Mouse (Mus musculus) adrenal gland, adult 18-20 months (tissue): Measurements from ENCODE around the gene Lsamp. TPM values are rescaled to one million over a fixed set of nuclear protein-coding genes. Genes with fewer than 3 reads are reported as not detected.
"Not testable (repeated sequence)": the region's sequence is repeated elsewhere in the genome, so short reads cannot be mapped to it uniquely, and the experiment has no call there.

ENCODE experiments used
- DNase-seq, 2 experiments: peaks; one replicate each; pipeline ENCODE4 v3.0.0; 2021 to 2022; ENCODE audit warnings: low spot score in 2 of 2
- total RNA-seq, 2 experiments: library from RNA; stranded (reverse); gene quantifications; 1 replicate in 1 of 2; 2 replicates in 1 of 2; pipeline ENCODE4 v1.2.3; 2021

Lsamp gene
- total RNA-seq, 2 experiments from 2014 or later = 5.9 to 9.4 TPM

- DNase-seq = no peak
Observed at GRCm38 (mm10) chr16:41903654-41904053, 1919.5 kb downstream of the Lsamp start.

- DNase-seq = no peak
Observed at GRCm38 (mm10) chr16:41912584-41913193, 1928.5 kb downstream of the Lsamp start.

GRCm38 (mm10) chr16:41913346-41913745 lies 1929.2 kb downstream of the Lsamp start:
- DNase-seq = no peak

- DNase-seq = no peak
Observed at GRCm38 (mm10) chr16:41916342-41916741, 1932.2 kb downstream of the Lsamp start.

- no peak for DNase-seq
Observed at GRCm38 (mm10) chr16:41917057-41917821, 1933.1 kb downstream of the Lsamp start.

GRCm38 (mm10) chr16:41929546-41929945 lies 1945.4 kb downstream of the Lsamp start:
- no peak for DNase-seq

GRCm38 (mm10) chr16:41935701-41936100 lies 1951.5 kb downstream of the Lsamp start:
- DNase-seq = no peak

GRCm38 (mm10) chr16:41936908-41937595 lies 1952.9 kb downstream of the Lsamp start:
- DNase-seq = no peak

- DNase-seq = no peak
Observed at GRCm38 (mm10) chr16:41937596-41937990, 1953.4 kb downstream of the Lsamp start.

- DNase-seq = no peak
Observed at GRCm38 (mm10) chr16:41938258-41938657, 1954.1 kb downstream of the Lsamp start.

- DNase-seq = no peak
Observed at GRCm38 (mm10) chr16:41941591-41942315, 1957.6 kb downstream of the Lsamp start.

GRCm38 (mm10) chr16:41957811-41958210 lies 1973.7 kb downstream of the Lsamp start:
- no peak for DNase-seq

- no peak for DNase-seq
Observed at GRCm38 (mm10) chr16:41965636-41966035, 1981.5 kb downstream of the Lsamp start.

- no peak for DNase-seq
Observed at GRCm38 (mm10) chr16:41969215-41969614, 1985.1 kb downstream of the Lsamp start.

GRCm38 (mm10) chr16:41974866-41975719 lies 1990.9 kb downstream of the Lsamp start:
- DNase-seq = no peak

- DNase-seq = no peak
Observed at GRCm38 (mm10) chr16:41976897-41977296, 1992.7 kb downstream of the Lsamp start.

GRCm38 (mm10) chr16:41996956-41997355 lies 2012.8 kb downstream of the Lsamp start:
- DNase-seq = no peak

- DNase-seq = no peak
Observed at GRCm38 (mm10) chr16:42002925-42003324, 2018.8 kb downstream of the Lsamp start.

- DNase-seq = not testable (repeated sequence)
Observed at GRCm38 (mm10) chr16:42003506-42003905, 2019.3 kb downstream of the Lsamp start.

GRCm38 (mm10) chr16:42004166-42004565 lies 2020.0 kb downstream of the Lsamp start:
- DNase-seq = no peak
